Mouse (Mus musculus): ENCODE measurements around the gene Ccdc157. TPM values are rescaled to one million over a fixed set of nuclear protein-coding genes. Genes with fewer than 3 reads are reported as not detected.

Ccdc157 gene
- polyA plus RNA-seq, 1 experiment from 2014 or later: 2.0 TPM

- no peak for DNase-seq (ENCODE audit: low spot score)
These were observed 55.1 kb downstream of the Ccdc157 start for GRCm38 (mm10) chr11:4104989-4105388.

- DNase-seq (ENCODE audit: low spot score): no peak
These were observed 56.6 kb downstream of the Ccdc157 start for GRCm38 (mm10) chr11:4103522-4103921.

- no peak for DNase-seq (ENCODE audit: low spot score)
These were observed 58.2 kb downstream of the Ccdc157 start for GRCm38 (mm10) chr11:4101851-4102250.

GRCm38 (mm10) chr11:4099447-4099846 lies 60.6 kb downstream of the Ccdc157 start:
- no peak for DNase-seq (ENCODE audit: low spot score)

- DNase-seq (ENCODE audit: low spot score): no peak
These were observed 61.3 kb downstream of the Ccdc157 start for GRCm38 (mm10) chr11:4098816-4099215.

- peak; percentile 51 for DNase-seq (ENCODE audit: low spot score)
These were observed 62.0 kb downstream of the Ccdc157 start for GRCm38 (mm10) chr11:4098120-4098519.

GRCm38 (mm10) chr11:4097091-4097621 lies 62.9 kb downstream of the Ccdc157 start:
- no peak for DNase-seq (ENCODE audit: low spot score)

GRCm38 (mm10) chr11:4096054-4096984 lies 63.8 kb downstream of the Ccdc157 start:
- DNase-seq (ENCODE audit: low spot score): peak; percentile 98

GRCm38 (mm10) chr11:4095171-4096053 lies 64.7 kb downstream of the Ccdc157 start, which contains the start of gene Mtfp1:
Mtfp1 (minus strand) TSS chr11:4095445.
- peak; percentile 66 for DNase-seq (ENCODE audit: low spot score)

GRCm38 (mm10) chr11:4094378-4095170 lies 65.5 kb downstream of the Ccdc157 start:
- DNase-seq (ENCODE audit: low spot score): peak; percentile 81

GRCm38 (mm10) chr11:4093459-4094377 lies 66.4 kb downstream of the Ccdc157 start:
- peak; percentile 8 for DNase-seq (ENCODE audit: low spot score)

Small RNAs within 50 kb of the gene (microRNA-seq; reads per million reads assigned to microRNA genes)
- 3.7 reads per million for gene Mir3060 (ENCODE audit: borderline number of aligned reads)

Other genes with a start within 250 kb of the Ccdc157 start
- 0.87 and 0.99 TPM in 2 replicates for gene Slc35e4, start 245.6 kb downstream of the Ccdc157 start, polyA plus RNA-seq (2015; fragmentation: Nextera tagmentation; extraction: Ambion mirVana)
- 25.5 and 27.1 TPM in 2 replicates for gene Tcn2, start 228.1 kb downstream of the Ccdc157 start, polyA plus RNA-seq (2015; fragmentation: Nextera tagmentation; extraction: Ambion mirVana)
- 54.9 and 66.4 TPM in 2 replicates for gene Pes1, start 196.3 kb downstream of the Ccdc157 start, polyA plus RNA-seq (2015; fragmentation: Nextera tagmentation; extraction: Ambion mirVana)
- gene 4930556J24Rik, start 183.5 kb downstream of the Ccdc157 start, polyA plus RNA-seq (2015; fragmentation: Nextera tagmentation; extraction: Ambion mirVana): 0.10 TPM in 1 of 2 replicates, not detected in the other
- gene Gal3st1, start 176.7 kb downstream of the Ccdc157 start, polyA plus RNA-seq (2015; fragmentation: Nextera tagmentation; extraction: Ambion mirVana): 0.17 and 0.39 TPM in 2 replicates
- 0.08 and 0.27 TPM in 2 replicates for gene Sec14l4, start 128.8 kb downstream of the Ccdc157 start, polyA plus RNA-seq (2015; fragmentation: Nextera tagmentation; extraction: Ambion mirVana)
- gene Sec14l3, start 95.5 kb downstream of the Ccdc157 start, polyA plus RNA-seq (2015; fragmentation: Nextera tagmentation; extraction: Ambion mirVana): 0.64 and 0.91 TPM in 2 replicates
- 4.1 and 5.3 TPM in 2 replicates for gene Mtfp1, start 64.8 kb downstream of the Ccdc157 start, polyA plus RNA-seq (2015; fragmentation: Nextera tagmentation; extraction: Ambion mirVana)
- gene Sec14l2, start 36.9 kb downstream of the Ccdc157 start, polyA plus RNA-seq (2015; fragmentation: Nextera tagmentation; extraction: Ambion mirVana): 0.30 and 0.54 TPM in 2 replicates
- 18.9 and 19.6 TPM in 2 replicates for gene Rnf215, start 25.1 kb downstream of the Ccdc157 start, polyA plus RNA-seq (2015; fragmentation: Nextera tagmentation; extraction: Ambion mirVana)
- 35.4 and 42.0 TPM in 2 replicates for gene Sf3a1, start 57 bp upstream of the Ccdc157 start, polyA plus RNA-seq (2015; fragmentation: Nextera tagmentation; extraction: Ambion mirVana)
- gene Tbc1d10a, start 26.5 kb upstream of the Ccdc157 start, polyA plus RNA-seq (2015; fragmentation: Nextera tagmentation; extraction: Ambion mirVana): 50.1 and 58.2 TPM in 2 replicates
- 37.9 and 45.8 TPM in 2 replicates for gene Castor1, start 57.9 kb upstream of the Ccdc157 start, polyA plus RNA-seq (2015; fragmentation: Nextera tagmentation; extraction: Ambion mirVana)
- gene Osm, start 76.1 kb upstream of the Ccdc157 start, polyA plus RNA-seq (2015; fragmentation: Nextera tagmentation; extraction: Ambion mirVana): 2.1 and 2.6 TPM in 2 replicates
- 0.49 and 0.65 TPM in 2 replicates for gene Lif, start 97.3 kb upstream of the Ccdc157 start, polyA plus RNA-seq (2015; fragmentation: Nextera tagmentation; extraction: Ambion mirVana)